In the genomic region with DNA sequence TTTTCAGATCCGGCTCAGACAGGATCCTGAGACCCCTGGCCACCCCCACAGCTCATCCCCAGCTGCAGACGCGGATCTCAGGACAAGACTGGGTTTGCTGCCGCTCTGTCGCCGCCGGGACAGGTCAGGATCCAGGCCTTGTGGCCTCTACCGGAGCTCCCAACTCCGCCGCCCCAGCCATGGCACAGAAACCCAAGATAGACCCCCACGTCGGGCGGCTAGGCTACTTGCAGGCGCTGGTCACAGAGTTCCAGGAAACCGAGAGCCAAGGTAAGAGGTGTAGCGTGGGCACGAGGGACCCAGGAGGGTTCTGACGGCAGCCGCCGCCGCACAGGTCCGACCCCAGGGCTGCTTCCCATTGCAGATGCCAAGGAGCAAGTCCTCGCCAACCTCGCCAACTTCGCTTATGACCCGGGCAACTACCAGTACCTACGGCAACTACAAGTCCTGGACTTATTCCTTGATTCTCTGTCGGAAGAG, we compare ENCODE assay signal across 7 mouse cellular contexts. TPM values are rescaled to one million over a fixed set of nuclear protein-coding genes. Genes with fewer than 3 reads are reported as not detected.
A peak's percentile ranks its signal among the peaks of the same experiment; 100 is the strongest.
DNase-seq lines count a peak whose midpoint lies in the region; ATAC-seq and TF ChIP-seq lines count a peak whose summit lies in the region.

No protein-coding gene starts in this region.

- H3K9me3 ChIP-seq in forebrain, embryonic 10.5 days: no peaks in the 10 kb centered on the region
- H3K9me3 ChIP-seq in liver, embryonic 12.5 days (replicated peaks): no peaks in the 10 kb centered on the region
- no peaks in the 10 kb centered on the region for H3K9me3 ChIP-seq in stomach, embryonic 16.5 days (replicated peaks; ENCODE audit: control insufficient read depth, low read length)

- no peak for TF ChIP-seq CTCF in spleen, adult 2 months (IDR thresholded peaks at IDR 0.05; ENCODE audit: extremely low read depth, insufficient read depth, insufficient read length, insufficient replicate concordance)

- H3K4me2 ChIP-seq in liver, embryonic 12.5 days: peak overlapping the region; percentile 94
- peak overlapping the region; percentile 81 for H3K4me2 ChIP-seq in stomach, embryonic 16.5 days (ENCODE audit: low read depth, low read length)

- no peak for DNase-seq in spleen, adult 2 months (ENCODE audit: low read depth in 1 of 2, low spot score in 2 of 2)
- DNase-seq in spleen, adult 18-20 months: no peak
- no peak for DNase-seq in forebrain, embryonic 10.5 days (ENCODE audit: extremely low spot score, low spot score)
- no peak for DNase-seq in ovary, postnatal 14 days (ENCODE audit: low spot score)
- DNase-seq in thymus, postnatal 25 days: no peak

- TF ChIP-seq POLR2A in spleen, adult 2 months (IDR thresholded peaks at IDR 0.05; ENCODE audit: low read depth, low read length): no peak

- peak overlapping the region; percentile 87 for H3K4me3 ChIP-seq in spleen, adult 2 months (ENCODE audit: extremely low read depth, insufficient read depth, insufficient read length)
- peak overlapping the region; percentile 93 for H3K4me3 ChIP-seq in forebrain, embryonic 10.5 days
- peak overlapping the region; percentile 89 for H3K4me3 ChIP-seq in liver, embryonic 12.5 days
- peak overlapping the region; percentile 78 for H3K4me3 ChIP-seq in stomach, embryonic 16.5 days (replicated peaks; ENCODE audit: low read length)

- H3K4me1 ChIP-seq in spleen, adult 2 months (ENCODE audit: control insufficient read depth, insufficient read depth, insufficient read length): peaks cover 10% of the 10 kb centered on the region; the same call in 1 of the 2 replicates
- H3K4me1 ChIP-seq in forebrain, embryonic 10.5 days: peaks cover 56% of the 10 kb centered on the region
- peaks cover 42% of the 10 kb centered on the region for H3K4me1 ChIP-seq in liver, embryonic 12.5 days
- peaks cover 25% of the 10 kb centered on the region for H3K4me1 ChIP-seq in stomach, embryonic 16.5 days (ENCODE audit: control insufficient read depth, insufficient read depth, low read length)

- WGBS in spleen, adult 2 months: under 1% methylated on average over 28 of the region's 28 CpGs
- 4% methylated on average over 28 of the region's 28 CpGs for WGBS in forebrain, embryonic 10.5 days
- WGBS in liver, embryonic 12.5 days (ENCODE audit: insufficient replicate concordance): 1% methylated on average over 28 of the region's 28 CpGs
- 3% methylated on average over 28 of the region's 28 CpGs for WGBS in stomach, embryonic 16.5 days

- peak overlapping the region; percentile 82 for H3K9ac ChIP-seq in liver, embryonic 12.5 days
- peak overlapping the region; percentile 73 for H3K9ac ChIP-seq in stomach, embryonic 16.5 days (ENCODE audit: low read length)

- H3K27ac ChIP-seq in spleen, adult 2 months (ENCODE audit: insufficient read depth, low read length): peak overlapping the region; percentile 87
- H3K27ac ChIP-seq in forebrain, embryonic 10.5 days: peak overlapping the region; percentile 85
- H3K27ac ChIP-seq in liver, embryonic 12.5 days: peak overlapping the region; percentile 84
- H3K27ac ChIP-seq in stomach, embryonic 16.5 days (ENCODE audit: low read length): no peak overlapping the region

- peak; percentile 43 for ATAC-seq in liver, embryonic 12.5 days
- peak; percentile 9; the same call in 1 of the 2 replicates for ATAC-seq in stomach, embryonic 16.5 days (ENCODE audit: insufficient read depth, low FRiP score)

- H3K27me3 ChIP-seq in spleen, adult 2 months (ENCODE audit: control insufficient read depth, insufficient read depth, low read length): no peaks in the 10 kb centered on the region
- H3K27me3 ChIP-seq in forebrain, embryonic 10.5 days (ENCODE audit: poor library complexity, severe bottlenecking): no peaks in the 10 kb centered on the region
- no peaks in the 10 kb centered on the region for H3K27me3 ChIP-seq in liver, embryonic 12.5 days (replicated peaks)
- no peaks in the 10 kb centered on the region for H3K27me3 ChIP-seq in stomach, embryonic 16.5 days (ENCODE audit: control insufficient read depth, insufficient read depth, low read length)

- peaks cover 4% of the 10 kb centered on the region for H3K36me3 ChIP-seq in spleen, adult 2 months (ENCODE audit: control insufficient read depth, insufficient read depth, low read length)
- H3K36me3 ChIP-seq in forebrain, embryonic 10.5 days (replicated peaks): peaks cover 7% of the 10 kb centered on the region; the same call in 1 of the 2 replicates
- peaks cover 7% of the 10 kb centered on the region for H3K36me3 ChIP-seq in liver, embryonic 12.5 days
- no peaks in the 10 kb centered on the region for H3K36me3 ChIP-seq in stomach, embryonic 16.5 days (ENCODE audit: control insufficient read depth, insufficient read depth, low read length)

RNA-seq across cellular contexts. Expression of gene Armc7, which starts 0.3 kb away (rescaled TPM):
- polyA plus RNA-seq in spleen, adult 2 months (2012; rRNA removed): 31.0 and 40.3 TPM in 2 replicates
- polyA plus RNA-seq in forebrain, embryonic 10.5 days (2016; fragmentation: Nextera tagmentation; extraction: Ambion mirVana): 8.1 and 8.2 TPM in 2 replicates
- 4.0 and 4.2 TPM in 2 replicates for polyA plus RNA-seq in liver, embryonic 12.5 days (2016; fragmentation: Nextera tagmentation; extraction: Ambion mirVana)
- 7.9 and 8.0 TPM in 2 replicates for polyA plus RNA-seq in stomach, embryonic 16.5 days (2015; fragmentation: Nextera tagmentation; extraction: Ambion mirVana)

RNA-seq across cellular contexts. Expression of gene Slc16a5, which starts 13.5 kb away (rescaled TPM):
- polyA plus RNA-seq in spleen, adult 2 months (2012; rRNA removed): 8.0 and 8.8 TPM in 2 replicates
- polyA plus RNA-seq in forebrain, embryonic 10.5 days (2016; fragmentation: Nextera tagmentation; extraction: Ambion mirVana): 0.19 and 0.20 TPM in 2 replicates
- 0.08 and 0.10 TPM in 2 replicates for polyA plus RNA-seq in liver, embryonic 12.5 days (2016; fragmentation: Nextera tagmentation; extraction: Ambion mirVana)
- polyA plus RNA-seq in stomach, embryonic 16.5 days (2015; fragmentation: Nextera tagmentation; extraction: Ambion mirVana): 2.8 and 3.7 TPM in 2 replicates

RNA-seq across cellular contexts. Expression of gene Nt5c, which starts 15.9 kb away (rescaled TPM):
- 59.1 and 73.6 TPM in 2 replicates for polyA plus RNA-seq in spleen, adult 2 months (2012; rRNA removed)
- polyA plus RNA-seq in forebrain, embryonic 10.5 days (2016; fragmentation: Nextera tagmentation; extraction: Ambion mirVana): 93.2 and 94.5 TPM in 2 replicates
- polyA plus RNA-seq in liver, embryonic 12.5 days (2016; fragmentation: Nextera tagmentation; extraction: Ambion mirVana): 68.4 and 69.0 TPM in 2 replicates
- polyA plus RNA-seq in stomach, embryonic 16.5 days (2015; fragmentation: Nextera tagmentation; extraction: Ambion mirVana): 112 and 113 TPM in 2 replicates

RNA-seq across cellular contexts. Expression of gene Trim80, which starts 35.5 kb away (rescaled TPM):
- polyA plus RNA-seq in spleen, adult 2 months (2012; rRNA removed): not detected in 2 replicates
- 0.15 and 0.19 TPM in 2 replicates for polyA plus RNA-seq in forebrain, embryonic 10.5 days (2016; fragmentation: Nextera tagmentation; extraction: Ambion mirVana)
- polyA plus RNA-seq in liver, embryonic 12.5 days (2016; fragmentation: Nextera tagmentation; extraction: Ambion mirVana): 0.18 and 0.22 TPM in 2 replicates
- 0.22 and 0.26 TPM in 2 replicates for polyA plus RNA-seq in stomach, embryonic 16.5 days (2015; fragmentation: Nextera tagmentation; extraction: Ambion mirVana)

RNA-seq across cellular contexts. Expression of gene Jpt1, which starts 38.4 kb away (rescaled TPM):
- polyA plus RNA-seq in spleen, adult 2 months (2012; rRNA removed): 178 and 269 TPM in 2 replicates
- polyA plus RNA-seq in forebrain, embryonic 10.5 days (2016; fragmentation: Nextera tagmentation; extraction: Ambion mirVana): 719 and 771 TPM in 2 replicates
- polyA plus RNA-seq in liver, embryonic 12.5 days (2016; fragmentation: Nextera tagmentation; extraction: Ambion mirVana): 307 and 318 TPM in 2 replicates
- polyA plus RNA-seq in stomach, embryonic 16.5 days (2015; fragmentation: Nextera tagmentation; extraction: Ambion mirVana): 454 and 457 TPM in 2 replicates
